Mouse (Mus musculus) testis, postnatal 14 days (tissue): ENCODE measurements at regions not wholly inside any gene's neighbourhood (a gene's known extent, or its start where the extent isn't known, plus 50 kb on each side); places are given as distances from the start of the nearest gene placed in this dataset.

ENCODE experiments used
- DNase-seq: peaks from one replicate; pipeline ENCODE4 v3.0.0; 2021; ENCODE audit warnings: low spot score

DNA sequence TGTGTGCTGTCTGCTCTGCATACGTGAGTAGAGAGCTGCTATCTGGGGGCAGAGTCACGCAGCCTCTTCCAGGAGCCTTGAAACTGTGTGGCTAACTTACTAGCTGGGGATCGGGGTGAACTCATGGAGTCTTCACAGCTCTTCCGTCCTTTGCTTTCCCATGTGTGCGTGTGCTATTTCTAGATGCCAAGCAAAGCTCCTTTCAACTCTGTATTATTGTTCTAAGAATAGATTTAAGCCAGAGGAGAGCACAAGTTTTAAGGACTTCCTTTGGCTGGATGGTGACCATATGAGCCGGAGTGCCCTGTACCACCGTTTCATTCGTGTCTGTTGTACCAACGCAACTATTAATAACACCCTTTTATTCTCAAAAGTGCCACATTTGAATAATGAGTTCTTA, 254.0 kb downstream of the Gm12728 start:
- no peak for DNase-seq

DNA sequence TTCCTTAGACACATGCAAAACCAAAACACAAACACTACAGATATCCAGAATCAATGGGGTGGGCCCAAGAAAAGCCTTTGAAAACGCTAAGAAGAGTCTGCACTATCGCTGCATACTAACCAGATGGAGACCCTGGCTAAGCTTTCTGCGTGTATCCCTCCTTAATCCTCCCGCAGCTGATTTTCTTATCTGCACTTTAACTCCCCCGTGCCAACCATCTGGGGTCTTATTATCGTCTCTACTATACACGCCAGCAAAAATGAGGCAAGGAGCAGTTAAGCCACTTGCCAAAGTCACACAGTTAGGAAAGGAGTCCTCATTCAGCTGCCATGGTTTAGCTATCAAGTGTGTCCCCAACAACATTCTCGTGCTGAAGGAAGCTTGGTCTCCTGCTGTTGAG, 258.4 kb downstream of the Gm12728 start:
- DNase-seq: no peak

DNA sequence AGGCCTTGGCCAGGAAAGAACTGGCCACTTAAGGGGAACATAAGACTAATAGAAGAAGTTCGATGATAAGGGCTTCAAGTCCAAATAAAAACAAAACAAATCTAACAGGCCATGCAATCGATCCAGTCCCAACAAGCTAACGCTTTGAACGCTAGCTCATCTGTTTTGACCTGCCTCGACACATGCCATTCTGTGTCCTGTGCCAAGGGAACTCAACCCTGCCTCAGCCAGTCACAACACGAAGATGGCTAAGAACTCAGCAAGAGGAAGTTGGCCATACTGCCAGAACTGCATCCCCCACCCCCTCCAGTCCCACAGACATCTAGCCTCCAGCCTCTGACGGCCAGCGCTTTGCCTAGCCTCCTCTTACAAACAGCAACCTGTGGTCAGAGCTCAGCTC, 259.1 kb downstream of the Gm12728 start:
- DNase-seq: no peak

DNA sequence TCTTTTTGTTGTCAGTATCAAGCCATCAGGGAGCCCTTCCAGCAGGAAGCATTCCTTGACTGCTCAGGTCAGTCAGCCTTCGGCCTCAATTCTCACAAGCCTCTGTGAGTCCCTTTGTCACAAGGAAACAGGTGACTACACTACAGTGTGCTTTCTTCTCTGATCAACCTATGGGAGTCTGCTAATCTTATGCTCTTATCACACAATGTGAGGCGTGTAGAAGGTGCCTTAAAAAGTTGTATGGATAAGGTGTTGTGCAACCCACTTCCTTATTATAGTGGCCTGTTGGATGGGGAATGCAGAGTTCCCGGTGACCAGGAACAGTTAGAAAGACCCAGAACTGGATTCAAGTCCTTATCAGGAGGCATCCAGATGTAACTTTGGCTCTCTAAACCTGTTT, 260.2 kb downstream of the Gm12728 start:
- no peak for DNase-seq

DNA sequence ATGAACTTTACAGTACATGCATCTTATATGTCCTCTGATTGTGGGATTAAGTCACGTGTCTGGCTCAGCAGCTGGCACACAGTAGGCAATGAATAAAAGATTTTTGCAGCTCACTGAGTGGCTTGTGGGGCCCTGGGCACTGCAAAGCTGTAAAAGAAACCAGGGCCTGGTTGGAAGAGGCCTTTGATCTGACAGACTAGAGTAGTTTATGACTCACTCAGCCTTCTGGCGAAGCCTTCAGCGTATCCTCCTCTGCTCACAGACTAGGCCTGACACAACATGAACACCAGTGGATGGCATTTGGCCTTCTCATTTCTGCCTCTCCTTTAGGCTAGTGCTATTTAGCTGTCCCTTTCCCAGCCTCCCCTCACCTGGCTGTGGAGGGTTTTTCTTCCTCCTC, 260.6 kb downstream of the Gm12728 start:
- no peak for DNase-seq

DNA sequence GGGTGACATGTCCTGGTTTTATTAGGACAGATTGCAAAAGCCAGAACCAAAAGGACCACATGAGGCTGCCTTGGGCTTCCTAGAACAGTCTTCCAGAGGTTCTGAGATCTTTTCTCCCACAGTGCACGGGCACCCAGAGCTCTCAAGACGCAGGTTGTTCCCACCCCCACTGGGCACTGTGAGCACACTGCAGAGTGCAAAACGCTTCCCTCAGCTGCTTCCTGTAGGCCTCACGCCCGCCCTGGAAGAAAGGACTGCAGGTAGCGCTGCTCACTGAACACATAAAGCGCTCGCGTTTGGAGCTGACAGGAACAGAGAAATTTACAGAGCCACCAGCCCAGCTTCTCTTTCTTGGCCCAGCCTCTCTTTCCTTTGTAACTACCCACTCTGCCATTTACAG, 262.5 kb upstream of the Usp24 start:
- no peak for DNase-seq

DNA sequence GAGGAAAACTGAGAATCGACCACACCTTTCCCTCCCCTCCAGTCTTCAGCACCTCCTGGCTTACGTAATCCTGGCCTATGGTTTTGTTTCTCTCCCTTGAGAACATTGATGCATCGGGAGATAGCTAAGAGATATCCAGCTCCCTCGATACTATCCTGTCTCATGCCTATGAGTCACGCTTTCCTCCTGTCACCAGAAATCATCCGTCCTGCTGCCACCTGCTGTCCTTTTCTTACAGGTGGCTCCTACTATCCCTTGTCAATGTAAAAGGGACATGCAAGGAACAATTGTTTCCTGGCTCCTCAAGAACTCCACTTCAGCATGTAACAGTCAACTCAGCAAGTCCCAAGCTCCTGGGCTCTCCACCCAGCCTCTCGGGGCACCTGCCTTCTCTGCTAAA, 261.7 kb upstream of the Usp24 start:
- DNase-seq: no peak

DNA sequence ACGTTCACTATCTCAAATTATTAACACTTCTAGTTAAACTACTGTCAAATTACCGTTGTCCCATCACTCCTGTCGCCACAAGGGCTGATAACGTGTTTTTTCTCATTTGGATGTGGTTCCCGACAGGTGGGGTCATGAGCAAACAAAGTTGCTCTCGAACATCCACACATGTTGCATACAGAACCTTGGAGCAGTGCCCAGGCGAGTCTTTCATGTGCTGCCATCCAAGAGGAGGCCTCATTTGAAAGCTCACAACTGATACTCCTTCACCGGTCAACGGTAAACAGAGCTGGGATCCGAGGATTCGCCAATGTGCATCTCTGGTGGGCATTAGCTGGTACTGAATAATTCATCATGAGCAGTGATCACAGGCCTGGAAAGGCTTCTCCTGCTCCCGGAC, 253.4 kb upstream of the Usp24 start:
- DNase-seq: no peak

DNA sequence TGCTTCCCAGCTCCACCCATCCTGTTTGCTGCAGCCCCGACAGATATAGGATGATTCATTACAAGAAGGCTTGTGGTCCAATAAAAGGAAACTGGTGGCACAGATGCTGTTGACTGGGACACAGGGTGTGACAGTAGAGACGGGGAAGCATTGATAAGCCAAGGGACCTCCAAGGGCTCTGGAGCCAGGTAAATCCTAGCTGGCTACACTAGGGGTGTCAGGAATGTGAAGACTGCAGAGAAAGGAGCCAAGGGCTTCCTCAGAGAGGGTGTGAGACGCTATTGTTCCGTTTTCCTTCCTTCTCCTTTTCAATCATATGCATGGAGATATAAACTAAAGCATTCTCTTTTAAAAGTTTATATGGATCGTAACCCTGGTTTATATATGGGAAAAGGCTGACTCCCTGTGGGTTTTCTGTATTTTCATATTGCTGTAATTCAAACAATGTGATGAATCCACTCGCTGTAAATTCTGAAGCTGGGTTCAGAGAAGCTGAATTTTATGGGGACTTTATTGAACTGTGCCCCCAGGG, 252.1 kb upstream of the Usp24 start:
- DNase-seq: no peak

DNA sequence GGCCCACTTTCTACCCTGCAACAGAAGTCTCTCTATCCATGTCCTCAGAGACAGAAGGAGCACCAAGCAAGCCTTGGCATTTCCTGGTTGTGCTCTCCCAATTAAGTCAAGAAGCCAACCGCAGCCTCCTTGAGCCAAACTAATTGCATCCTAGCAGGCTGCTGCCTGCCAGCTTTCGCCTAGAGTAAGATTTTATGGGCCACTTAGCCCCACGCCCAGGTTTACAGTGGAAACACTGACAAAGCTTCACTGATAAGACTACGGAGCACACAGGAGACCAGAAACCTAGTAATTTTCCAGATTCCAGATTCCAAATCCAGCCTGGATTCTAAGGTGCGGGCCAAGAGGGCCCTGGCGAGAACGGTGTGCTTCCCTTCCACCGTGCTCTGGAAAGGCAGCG, 249.0 kb upstream of the Usp24 start:
- DNase-seq: no peak

DNA sequence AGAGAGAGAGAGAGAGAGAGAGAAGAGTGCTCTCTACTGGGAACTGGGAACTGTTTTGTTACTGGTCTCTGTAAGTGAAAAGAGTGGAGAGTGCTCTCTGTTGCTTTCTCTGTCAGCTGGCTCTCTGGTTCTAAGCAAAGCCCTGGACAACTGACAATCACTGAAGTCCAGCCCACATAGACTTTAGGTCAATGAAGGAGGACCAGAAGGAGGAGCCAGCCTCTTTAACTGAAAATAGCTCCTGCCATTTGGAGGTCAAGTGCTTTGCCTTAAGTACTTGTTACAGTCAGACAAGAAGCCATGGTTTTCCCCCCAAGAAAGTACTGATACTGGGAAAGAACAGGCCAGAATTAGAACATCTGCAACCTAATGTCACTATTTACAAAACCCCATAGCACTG, 232.5 kb upstream of the Usp24 start:
- no peak for DNase-seq

DNA sequence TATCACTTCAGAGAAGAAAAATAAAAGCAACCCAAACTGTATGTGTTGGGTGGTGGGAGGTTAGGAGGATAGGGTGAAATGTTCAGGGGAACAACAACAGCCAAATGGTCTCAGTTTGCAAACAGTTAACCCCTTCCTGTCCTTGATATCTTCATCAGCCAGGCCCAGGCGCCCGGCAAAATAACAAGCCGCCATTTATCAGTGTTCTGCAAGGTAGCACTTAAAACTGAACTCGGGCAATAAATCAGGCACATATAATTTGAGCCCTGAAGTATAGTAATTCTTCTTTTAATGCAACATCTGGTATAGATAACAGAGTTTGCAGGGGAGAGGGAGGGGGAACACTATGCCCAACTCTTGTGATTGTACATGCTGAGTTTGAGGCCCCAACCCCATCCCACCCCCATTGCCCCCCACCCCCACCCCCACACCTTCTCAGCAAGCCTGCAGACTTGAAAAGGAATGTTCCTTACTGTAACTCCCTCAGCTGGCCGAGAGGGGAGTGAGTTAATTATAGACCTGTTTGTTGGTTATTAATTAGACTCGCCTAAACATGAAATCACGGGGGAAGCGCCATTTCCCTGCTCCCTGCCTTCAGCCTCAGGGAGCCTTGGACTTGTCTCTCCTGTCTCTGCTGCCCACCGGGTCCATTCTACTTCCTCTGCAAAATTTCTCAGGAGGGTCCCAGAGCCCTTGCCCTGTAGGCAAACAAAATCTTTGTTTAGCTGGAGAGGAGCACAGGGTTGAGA, 223.9 kb upstream of the Usp24 start:
- peak; percentile 13 for DNase-seq

DNA sequence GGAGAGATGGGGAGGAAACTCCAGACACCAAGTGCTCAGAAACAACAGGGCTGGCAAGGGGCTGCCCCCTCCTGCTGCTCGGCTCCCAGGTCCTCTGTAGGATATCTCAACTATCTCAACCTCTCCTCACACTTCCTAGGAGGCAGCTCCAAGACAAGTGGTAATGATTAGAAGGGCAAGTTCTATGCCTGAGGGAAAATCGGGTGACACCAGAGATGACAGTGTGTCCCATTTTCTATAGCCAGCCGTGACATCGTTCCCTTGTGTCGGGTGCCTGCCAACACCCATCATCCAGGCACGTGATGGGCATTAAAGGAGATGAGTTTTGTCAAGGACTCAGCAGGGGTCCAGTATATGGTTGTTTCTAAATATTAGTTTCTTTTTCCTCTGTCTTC, 223.3 kb upstream of the Usp24 start:
- DNase-seq: no peak

DNA sequence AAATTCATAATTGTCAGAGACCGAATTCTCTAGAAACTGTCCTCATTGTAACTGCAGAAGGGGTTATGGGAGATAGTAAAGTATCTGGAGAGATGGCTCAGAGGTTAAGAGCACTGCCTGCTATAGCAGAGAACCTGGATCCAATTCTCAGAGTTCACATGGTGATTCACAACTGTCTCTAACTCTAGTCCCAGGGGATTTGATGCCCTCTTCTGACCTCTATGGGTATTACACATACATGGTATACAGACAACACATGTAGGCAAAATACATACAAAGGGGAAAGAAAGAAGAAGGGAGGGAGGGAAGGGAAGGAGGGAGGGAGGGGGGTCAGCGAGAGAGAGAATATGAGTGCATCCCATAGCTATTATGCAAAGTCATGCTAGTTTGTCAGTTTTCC, 222.8 kb upstream of the Usp24 start:
- no peak for DNase-seq

DNA sequence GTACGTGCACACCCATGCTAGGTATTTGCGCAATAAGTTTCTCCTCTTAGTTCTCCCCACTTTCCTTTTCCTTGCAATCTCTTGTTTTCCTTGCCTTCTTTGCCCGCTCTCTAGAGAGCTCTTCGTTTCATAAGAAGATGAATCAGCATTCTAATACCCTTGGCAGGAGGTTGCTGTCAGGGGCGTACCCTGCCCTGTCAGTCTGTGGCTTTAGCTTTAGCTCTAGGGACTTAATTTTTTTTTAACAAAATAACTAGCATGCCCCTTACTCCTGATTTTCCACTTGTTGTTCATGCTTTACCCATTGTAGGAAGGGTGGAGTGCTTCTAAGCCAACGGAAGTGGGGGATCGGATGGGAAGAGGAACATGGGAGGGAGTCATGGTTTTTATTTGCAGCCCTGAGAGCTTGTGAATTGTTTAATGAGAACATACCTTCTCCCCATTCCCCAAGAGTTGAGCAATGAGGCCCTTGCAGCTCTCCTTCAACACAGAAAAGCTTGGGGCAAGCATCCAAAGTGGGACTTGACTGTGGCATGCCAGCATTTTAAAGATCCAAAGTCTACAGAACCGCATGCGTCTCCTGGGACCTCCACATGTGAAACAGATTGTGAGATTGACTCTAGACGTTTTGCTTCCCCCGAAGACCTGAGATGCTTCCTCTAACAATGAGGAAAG, 221.0 kb upstream of the Usp24 start:
- no peak for DNase-seq

DNA sequence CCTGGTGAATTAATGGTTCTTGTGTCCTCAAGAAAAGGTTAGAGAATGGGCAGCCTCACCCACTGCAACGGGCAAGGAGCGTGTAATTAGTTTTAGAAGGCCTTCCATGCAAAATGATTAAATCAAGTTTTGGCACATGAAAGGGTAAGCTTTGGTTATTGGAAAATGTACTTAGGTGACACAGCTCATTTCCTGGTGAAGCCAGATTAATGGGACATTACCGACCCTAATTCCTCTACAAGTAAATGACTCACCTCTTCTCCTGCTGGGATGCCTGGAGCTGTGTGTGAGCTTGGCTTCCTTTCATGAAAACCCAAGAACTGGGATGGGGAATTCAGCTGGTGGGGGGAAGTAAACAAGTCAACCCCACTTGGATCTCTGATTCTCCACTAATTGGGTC, 219.9 kb upstream of the Usp24 start:
- no peak for DNase-seq

DNA sequence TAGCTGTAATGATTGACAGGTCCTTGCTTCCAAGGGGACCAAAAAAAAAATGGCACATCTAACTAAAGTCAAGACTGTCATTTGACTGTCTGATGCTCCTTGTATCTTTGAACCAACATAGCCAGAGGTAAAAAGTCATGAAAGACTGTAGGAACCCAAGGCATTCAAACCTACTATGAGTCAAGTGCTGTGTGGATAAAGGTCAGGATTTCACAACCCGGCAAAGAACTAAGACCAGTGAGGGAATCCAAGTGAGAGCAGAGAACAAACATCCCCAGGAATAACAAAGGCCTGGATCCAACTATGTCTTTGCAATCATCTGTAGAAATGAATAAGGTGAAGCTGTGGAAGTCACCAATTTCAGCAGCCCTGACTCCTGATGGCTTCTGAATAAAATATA, 218.2 kb upstream of the Usp24 start:
- DNase-seq: no peak

DNA sequence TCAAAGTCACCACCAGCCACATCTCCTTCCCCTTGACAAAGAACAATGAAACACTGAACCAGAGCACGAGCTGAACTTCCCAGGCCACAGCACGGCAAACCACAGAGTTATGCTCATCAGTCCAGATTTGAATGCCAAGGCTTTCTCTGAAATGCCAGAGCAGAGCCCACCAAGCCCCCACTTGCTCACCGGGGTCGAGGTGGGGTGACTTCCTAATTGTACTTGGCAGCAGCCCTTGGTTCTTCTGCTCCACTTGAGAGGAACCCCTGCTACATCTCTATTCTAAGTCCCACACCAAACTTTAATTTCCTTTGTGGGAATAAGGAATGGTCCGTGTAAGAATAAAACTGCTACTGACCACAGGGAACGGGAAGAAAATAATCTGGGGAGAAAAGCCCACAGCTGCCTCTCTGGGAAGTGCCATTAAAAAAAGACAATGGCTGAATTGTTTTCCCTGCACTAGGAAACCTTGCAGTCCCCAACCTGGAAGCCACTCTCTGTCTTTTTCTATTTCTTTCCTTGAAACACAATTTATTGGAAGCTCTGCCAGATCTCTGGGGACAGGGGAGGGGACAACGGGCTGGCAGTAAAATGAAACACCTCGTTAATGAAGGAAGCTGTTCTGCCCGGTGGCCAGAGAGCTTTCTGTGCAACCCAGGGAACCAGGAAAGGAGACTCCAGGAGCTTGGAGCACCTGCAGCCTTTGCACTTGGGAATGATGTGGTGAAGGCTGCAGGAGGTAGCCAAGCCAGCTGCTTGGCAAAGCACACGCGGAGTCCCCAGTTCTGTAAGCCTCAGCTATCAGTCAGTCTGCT, 215.6 kb upstream of the Usp24 start:
- DNase-seq: no peak

DNA sequence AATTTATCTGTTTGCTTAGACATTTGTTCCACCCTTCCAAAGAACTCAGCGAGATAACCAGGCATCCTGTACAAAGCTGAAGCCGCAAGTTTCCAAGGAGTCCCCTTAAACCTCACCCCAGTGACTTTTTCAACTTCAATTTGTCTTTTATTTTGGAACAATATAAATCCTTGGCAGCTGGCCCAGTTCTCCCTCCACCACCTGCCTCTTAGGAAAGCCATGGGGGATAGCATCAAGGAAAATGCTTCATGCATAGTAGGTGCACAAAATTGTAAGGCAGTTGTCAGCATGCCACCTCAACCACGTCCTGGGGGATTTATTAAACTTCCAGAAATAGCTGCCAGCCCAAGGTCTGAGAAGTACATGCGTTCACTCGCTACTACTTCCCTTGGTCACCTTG, 214.1 kb upstream of the Usp24 start:
- DNase-seq: no peak

DNA sequence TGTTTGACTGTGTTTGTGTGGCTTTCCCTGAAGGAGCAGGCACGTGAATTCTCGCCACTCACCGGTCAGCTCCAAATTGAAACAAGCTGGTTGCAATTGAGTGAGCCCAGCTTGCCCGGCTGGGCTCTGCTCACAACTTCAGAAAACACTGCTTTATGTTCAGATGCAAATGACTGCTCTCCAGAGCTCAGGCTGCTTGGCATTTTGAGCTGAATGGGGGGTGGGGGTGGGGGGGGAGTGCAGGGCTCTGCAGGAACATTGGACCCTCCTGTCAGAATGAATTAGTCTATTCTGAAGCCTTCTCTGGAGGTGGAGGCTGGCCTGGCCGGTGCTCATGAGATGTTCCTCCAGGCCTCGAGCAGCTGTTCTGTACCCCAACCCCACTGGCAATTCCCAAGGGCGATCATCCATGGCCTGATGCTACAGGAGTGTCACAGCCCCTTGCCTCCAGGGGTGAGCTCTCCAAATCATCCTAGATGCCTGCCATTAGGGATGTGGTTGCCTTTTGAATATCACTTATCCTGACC, 213.5 kb upstream of the Usp24 start:
- no peak for DNase-seq

DNA sequence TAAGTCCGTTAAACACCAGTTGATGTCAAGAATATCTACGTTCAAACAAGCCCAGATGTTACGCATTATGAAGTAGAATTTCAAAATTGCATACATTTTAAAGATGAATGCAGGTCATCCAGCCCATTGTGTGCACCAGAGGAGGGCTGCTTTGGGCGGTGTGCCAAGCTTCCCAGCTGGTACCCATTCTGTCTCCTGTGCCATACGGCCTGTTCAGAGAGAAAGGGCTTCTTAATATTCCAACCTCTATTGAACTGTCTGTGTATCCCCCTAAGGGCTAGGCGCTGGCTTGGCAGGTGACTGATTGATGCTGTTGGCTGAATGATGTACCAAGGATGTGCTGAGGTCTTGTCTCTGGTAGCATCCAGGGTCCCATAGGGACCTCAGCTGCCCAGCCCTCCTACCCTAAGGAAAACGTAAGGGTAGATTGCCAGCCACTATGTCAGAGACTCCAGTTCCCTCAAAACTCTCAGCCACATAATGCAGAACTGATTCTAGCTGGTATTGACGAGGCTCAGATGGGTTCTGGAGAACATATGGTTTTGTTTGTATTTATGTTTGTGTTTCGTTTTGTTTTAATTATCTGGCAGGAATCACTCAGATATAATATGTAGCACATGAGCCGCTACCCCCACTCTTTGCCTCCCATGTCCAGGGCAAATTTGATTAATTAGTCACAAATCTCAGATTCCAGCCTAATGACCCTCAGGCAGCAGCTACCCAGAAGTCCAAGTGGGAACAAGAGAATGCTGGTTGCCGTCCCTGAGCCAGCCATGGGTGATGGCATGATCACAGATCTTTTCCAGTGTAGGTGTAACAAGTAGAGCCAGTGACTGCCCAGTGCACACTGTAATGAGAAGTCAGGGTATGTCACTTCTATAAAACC, 212.0 kb upstream of the Usp24 start:
- no peak for DNase-seq

DNA sequence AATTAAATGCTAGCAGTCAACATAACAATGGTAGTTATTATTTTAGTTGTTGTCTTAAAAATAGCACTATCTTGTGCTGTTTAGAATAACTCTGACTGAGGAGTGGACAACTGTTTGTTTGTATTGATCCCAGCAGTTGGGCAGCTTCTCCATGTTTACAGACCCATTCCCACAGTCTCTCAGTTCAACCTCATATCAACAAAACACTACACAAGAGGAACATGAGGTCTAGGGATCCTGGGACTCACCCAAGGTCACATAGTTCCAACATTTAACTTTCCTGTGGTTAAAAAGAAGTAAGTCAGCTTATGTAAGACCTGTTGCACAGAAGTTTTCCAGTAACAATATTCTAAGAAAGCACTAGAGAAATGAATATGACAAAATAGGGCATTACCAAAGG, 203.0 kb upstream of the Usp24 start:
- no peak for DNase-seq
